Mouse (Mus musculus) spleen, postnatal 36 days (tissue): ENCODE results near the gene Cdhr2.

Experiments used
- DNase-seq, 2 experiments: peaks; one replicate each; pipeline ENCODE4 v3.0.0; 2022; ENCODE audit warnings: low spot score in 2 of 2, mixed read lengths in 1 of 2

Cdhr2 gene

GRCm38 (mm10) chr13:54701243-54701642 is at the start of gene Cdhr2:
Gene Cdhr2 (plus strand): TSS chr13:54701461.
- no peak for DNase-seq

GRCm38 (mm10) chr13:54660877-54661276 is 40.4 kb upstream of the Cdhr2 start:
- DNase-seq = no peak

DNA sequence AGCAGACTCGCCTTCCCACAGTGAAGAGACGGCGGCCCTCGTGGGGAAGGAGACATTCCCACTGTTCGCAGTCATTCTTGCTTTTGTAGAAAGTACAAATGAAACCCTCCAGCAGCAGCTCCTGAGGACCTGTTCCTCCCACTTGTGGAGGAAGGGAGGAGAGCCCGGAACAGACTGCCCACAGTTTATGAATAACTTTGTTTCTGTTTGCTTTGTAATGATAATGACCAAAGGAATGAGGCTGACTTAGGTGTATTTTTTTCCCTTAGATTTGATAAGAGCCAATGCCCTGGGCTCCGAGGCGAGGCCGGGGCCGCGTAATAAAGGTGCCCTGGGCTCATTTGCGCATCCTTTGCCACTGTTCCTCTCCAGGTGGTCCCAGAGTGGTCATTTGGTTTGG is 39.9 kb upstream of the Cdhr2 start:
- DNase-seq = no peak

GRCm38 (mm10) chr13:54663999-54664398 is 37.3 kb upstream of the Cdhr2 start:
- no peak for DNase-seq

GRCm38 (mm10) chr13:54664509-54664908 is 36.8 kb upstream of the Cdhr2 start:
- no peak for DNase-seq

DNA sequence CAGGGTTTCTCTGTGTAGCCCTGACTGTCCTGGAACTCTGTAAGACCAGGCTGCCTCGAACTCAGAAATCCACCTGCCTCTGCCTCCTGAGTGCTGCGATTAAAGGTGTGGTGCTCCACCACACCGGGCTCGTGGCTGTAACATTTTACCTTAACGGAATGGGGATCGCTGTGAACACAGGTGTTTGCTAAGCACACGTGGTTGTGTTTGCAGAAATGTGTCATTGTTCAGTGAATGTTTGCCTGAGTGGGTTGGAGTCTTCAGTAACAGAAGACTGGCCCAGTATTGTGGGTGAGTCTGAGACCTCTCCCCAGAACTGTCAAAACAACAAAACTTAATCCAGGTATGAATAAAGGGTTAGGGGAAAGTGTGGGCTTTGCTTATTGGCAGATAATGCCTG is 36.2 kb upstream of the Cdhr2 start:
- DNase-seq = no peak

- no peak for DNase-seq
These were observed 30.8 kb upstream of the Cdhr2 start for GRCm38 (mm10) chr13:54670491-54670890.

- no peak for DNase-seq
These were observed 25.2 kb upstream of the Cdhr2 start for GRCm38 (mm10) chr13:54675895-54676590.

DNA sequence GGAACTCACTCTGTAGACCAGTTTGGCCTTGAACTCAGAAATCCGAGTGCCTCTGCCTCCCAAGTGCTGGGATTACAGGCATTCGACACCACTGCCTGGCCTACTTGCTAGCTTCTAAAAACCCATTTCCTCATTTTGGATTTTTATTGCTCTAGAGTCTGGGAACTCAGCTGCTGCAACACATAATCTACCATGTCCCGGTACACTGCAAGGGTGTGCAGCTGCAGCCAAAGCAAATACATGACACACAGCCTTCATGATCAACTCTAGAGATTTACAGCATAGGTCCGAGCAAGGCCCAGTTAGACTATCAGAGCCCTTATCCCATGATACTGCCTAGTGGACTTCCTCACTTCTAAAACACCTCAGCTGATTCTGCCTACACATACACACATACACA is 23.0 kb upstream of the Cdhr2 start:
- DNase-seq = no peak

- peak; percentile 54 to 70 for DNase-seq
These were observed 20.9 kb upstream of the Cdhr2 start for GRCm38 (mm10) chr13:54680184-54680853.

- DNase-seq = no peak
These were observed 20.0 kb upstream of the Cdhr2 start for GRCm38 (mm10) chr13:54681291-54681690.

DNA sequence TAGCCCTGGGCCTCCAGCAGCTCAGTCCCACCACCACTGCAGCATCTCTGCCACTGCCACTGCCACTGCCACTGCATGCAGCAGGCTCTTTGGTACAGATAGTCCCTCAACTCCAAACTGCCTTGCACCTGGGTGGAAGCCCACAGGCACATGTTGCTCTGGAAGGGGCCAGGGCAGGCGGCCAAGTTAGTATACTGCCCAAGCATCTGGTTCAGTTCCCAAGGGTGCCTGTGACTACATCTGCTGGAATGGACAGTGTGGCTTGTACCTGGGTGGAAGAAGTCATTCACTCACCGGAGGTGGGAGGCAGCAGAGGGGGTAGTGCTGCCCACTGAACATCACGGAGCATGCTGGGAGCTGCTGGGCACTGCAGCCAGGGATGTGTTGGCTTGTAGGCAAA is 18.0 kb upstream of the Cdhr2 start:
- no peak for DNase-seq

DNA sequence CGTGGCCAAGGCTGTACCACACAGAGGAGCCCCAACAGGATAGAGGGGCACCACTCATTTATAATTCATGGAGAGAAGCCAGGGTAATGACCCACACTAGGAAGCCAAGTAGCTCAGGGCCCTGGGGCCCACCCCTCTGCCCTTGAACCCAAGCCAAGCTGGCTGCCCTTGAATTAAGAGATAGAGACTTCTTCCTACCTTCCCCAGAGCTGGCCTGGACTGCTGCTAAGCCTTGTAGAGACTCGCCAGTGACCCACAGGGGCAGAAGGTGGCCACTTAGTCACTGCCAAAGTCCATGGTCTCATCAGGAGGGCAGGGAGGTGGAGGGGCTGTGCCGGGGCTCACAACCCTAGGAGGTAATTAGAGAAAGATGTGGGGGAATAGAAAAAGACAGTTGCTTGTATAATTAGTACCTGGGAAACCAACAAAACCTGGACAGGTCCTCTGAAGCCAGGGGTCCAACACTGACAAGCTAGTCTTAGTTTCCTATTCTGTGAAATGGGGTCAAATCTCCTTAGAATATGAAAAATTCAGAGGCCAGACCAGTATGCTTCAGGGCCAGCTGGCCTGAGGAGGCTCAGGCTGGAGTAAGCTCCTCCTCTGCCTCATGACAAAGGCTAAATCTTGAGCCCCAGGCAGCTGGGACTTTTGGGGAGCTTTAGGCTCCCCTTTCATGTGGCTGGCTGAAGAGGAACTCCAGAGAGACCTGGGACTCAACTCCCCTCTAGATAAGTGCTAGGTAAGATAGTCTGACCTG is 16.9 kb upstream of the Cdhr2 start:
- no peak for DNase-seq

GRCm38 (mm10) chr13:54685174-54685573 is 16.1 kb upstream of the Cdhr2 start:
- DNase-seq = no peak

DNA sequence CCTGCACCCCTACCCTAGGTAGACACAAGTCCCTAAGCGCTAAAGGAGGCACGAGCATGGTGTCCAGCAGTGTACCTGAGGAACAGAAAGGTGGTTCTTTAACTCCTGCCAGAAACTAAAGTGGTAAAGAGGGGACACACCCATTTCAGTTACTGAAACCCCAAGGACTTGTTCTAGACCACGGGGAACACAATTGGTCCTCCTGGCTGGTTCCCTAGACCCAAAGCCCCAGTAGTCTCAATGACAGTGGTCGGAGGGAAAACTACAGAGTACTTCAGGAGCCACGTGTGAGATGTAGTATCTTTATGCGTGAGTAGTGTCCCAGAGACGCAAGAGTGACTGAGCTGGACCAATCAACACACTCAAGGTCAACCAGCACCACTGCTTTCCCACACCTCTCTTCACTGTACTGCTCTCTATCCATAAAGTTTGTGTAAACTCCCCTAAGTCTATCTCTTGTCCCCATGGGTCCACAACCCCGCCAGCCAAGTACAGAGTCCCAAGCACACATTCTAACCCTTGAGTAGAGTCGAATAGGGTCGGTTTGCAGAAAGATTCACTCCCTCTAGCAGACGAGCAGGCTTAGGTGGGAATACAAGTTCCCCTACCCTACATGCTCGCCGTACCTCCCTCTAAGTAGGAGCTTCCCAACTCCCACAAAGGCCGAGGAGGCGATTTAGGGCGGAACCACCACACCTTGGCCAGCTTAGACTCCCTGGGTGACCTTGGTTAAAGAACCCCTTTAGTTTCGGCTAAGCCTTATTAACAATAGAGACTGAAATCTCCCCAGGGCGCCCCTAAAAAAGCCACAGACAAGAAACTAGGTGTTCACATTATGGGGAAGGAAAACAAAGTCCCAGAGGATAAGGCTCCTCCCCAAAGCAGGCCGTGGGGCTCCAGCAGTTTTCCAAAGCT is 14.9 kb upstream of the Cdhr2 start:
- no peak for DNase-seq

GRCm38 (mm10) chr13:54687096-54687495 is 14.2 kb upstream of the Cdhr2 start:
- peak; percentile 86 to 87 for DNase-seq

GRCm38 (mm10) chr13:54687575-54688424 is 13.5 kb upstream of the Cdhr2 start:
- peak; percentile 96 to 98 for DNase-seq

DNA sequence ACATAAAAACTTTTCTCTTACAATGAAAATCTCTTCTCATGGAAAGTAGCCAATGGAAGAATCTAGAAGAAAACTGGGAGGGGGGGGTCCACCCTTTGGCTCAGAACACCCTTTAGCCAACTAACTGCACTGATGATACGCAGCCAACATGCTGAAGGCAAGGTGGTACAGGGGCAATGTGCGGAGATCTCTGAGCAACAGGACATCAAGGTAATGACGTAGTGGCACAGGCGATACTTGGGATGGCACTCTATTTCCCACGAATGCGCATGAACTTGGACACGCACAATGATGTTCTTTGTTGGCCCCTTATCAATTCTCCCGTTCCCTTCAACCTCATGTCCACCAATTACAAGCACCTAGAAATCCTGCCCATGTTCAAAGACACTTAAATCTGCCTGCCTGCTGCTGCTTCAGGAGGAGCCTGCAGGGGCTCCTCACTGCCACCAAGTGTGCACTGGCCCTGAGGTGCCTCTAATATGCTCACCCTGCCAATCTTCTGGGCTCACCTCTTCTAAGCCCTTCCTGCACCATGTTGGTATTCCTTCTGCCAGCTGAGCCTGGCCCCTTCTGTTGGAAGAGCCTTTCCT is 11.0 kb upstream of the Cdhr2 start:
- no peak for DNase-seq

DNA sequence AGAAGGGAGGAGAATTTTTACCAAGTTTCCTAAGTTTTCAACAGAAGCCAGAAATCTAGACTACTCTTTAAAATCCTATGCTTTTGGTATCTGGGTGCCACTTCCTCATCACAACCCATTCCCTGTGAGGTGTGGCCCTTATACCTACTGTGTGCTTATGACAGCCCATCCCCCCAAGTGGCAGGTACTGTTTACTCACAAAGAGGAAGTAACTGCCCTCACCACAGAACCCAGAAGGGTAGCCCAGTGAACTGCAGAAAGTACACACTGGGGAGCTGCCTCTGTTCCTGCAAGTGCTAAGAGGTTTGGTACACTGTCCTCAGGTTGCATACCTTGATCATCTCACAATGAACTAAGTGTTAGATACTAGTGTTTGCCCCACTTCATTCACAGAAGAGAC is 9.5 kb upstream of the Cdhr2 start:
- peak; percentile 85 to 88 for DNase-seq
